Mouse (Mus musculus) heart, embryonic 13.5 days (tissue): ENCODE data around the gene Mfsd7a. TPM values are rescaled to one million over a fixed set of nuclear protein-coding genes. Genes with fewer than 3 reads are reported as not detected.

Experiments used
- ATAC-seq: fragments of 200-750 bp; cut with Nextera tagmentation; 2 replicates; pipeline ENCODE4 v1.8.0; 2017; ENCODE audit warnings: moderate TSS enrichment; ENCODE audit not compliant: insufficient number of reproducible peaks, low FRiP score, low TSS enrichment; ENCODE audit errors: extremely low read depth
- H3K27ac ChIP-seq: fragments of 300-500 bp; sonication (generic); replicated peaks from 2 replicates; pipeline ENCODE4 v1.5.1; 2015; ENCODE audit warnings: moderate library complexity, mild to moderate bottlenecking, inconsistent platforms
- H3K27me3 ChIP-seq: fragments of 300-500 bp; sonication (generic); replicated peaks from 2 replicates; pipeline ENCODE4 v1.6.1; 2015; ENCODE audit warnings: mild to moderate bottlenecking, inconsistent platforms
- H3K36me3 ChIP-seq: fragments of 300-500 bp; sonication (generic); 2 replicates; pipeline ENCODE4 v1.6.1; 2015; ENCODE audit warnings: mild to moderate bottlenecking, inconsistent platforms
- H3K4me1 ChIP-seq: fragments of 300-500 bp; sonication (generic); 2 replicates; pipeline ENCODE4 v1.6.1; 2015; ENCODE audit warnings: inconsistent platforms
- H3K4me2 ChIP-seq: fragments of 300-500 bp; sonication (generic); 2 replicates; pipeline ENCODE4 v1.6.1; 2015; ENCODE audit warnings: inconsistent platforms, mild to moderate bottlenecking, moderate library complexity
- H3K4me3 ChIP-seq: fragments of 300-500 bp; sonication (generic); 2 replicates; pipeline ENCODE4 v1.5.1; 2015; ENCODE audit warnings: moderate library complexity, mild to moderate bottlenecking, inconsistent platforms
- H3K9ac ChIP-seq: fragments of 300-500 bp; sonication (generic); 2 replicates; pipeline ENCODE4 v1.6.1; 2015; ENCODE audit warnings: inconsistent platforms, mild to moderate bottlenecking, moderate library complexity
- H3K9me3 ChIP-seq: fragments of 300-500 bp; sonication (generic); 2 replicates; pipeline ENCODE4 v1.6.1; 2016; ENCODE audit warnings: inconsistent platforms
- WGBS: fragments of 180-500 bp; shearing (Covaris S2); methylation state at CpG from one replicate; pipeline ENCODE4 v1.1.7; 2015; ENCODE audit warnings: mixed read lengths; 5-methylcytosine and 5-hydroxymethylcytosine counted together
- polyA plus RNA-seq: library from polyadenylated mRNA; unstranded; fragments of >200 nt; fragmentation: Nextera tagmentation; extraction: Ambion mirVana; gene quantifications from 2 replicates; pipeline ENCODE4 v1.2.1, GENCODE M21; 2015

The Mfsd7a gene
- polyA plus RNA-seq, 1 experiment from 2014 or later = 0.40 TPM

DNA sequence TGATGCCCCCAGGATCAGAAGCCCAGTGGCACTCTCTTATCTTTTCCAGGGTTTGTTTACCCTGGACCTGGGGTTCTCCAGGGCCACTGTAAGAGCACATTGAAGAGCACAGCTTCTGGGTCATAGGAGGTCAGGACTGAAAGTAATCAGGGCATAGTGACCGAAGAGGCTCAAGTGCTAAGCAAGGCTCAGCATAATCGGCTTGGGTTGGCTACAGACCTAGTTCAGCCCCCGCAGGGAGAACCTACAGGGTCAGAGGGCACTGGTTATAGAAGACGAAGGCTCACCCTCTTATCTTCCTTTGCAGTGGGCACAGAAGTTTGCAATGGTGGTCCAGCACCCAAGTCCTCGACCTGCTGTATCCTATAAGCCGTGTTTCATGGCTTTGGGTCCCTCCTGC, 17.5 kb downstream of the Mfsd7a start:
- H3K9ac ChIP-seq = no peak overlapping the region
- no peak overlapping the region for H3K4me3 ChIP-seq
- no peak for ATAC-seq
- WGBS = 84% methylated on average over 6 of the region's 6 CpGs
- no peaks in the 10 kb centered on the region for H3K9me3 ChIP-seq
- H3K4me1 ChIP-seq = peaks cover 16% of the 10 kb centered on the region
- no peak overlapping the region for H3K27ac ChIP-seq
- peaks cover 39% of the 10 kb centered on the region for H3K36me3 ChIP-seq
- H3K27me3 ChIP-seq = peaks cover 1% of the 10 kb centered on the region; the same call in 1 of the 2 replicates
- H3K4me2 ChIP-seq = no peak overlapping the region

DNA sequence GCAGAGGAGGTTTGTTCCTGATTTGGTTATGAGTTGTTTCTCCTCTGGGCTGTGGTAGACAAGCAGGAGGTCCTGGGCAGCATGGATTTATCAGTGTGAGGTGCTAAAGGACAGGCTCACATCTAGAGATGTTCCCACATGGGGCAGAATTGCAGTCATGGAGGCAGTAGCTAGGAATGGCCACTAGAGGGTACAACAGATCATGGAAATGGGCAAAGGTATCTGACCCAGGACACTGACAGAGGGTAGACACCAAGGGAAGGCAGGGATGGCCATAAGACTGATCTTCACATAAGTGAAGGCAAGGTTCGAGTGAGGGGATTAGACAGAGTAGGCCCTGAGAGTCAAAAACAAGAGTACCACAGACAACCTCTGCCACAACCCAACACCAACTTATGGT, 21.5 kb downstream of the Mfsd7a start:
- Histone ChIP-seq H3K27ac (no peak overlapping the region), H3K9ac (no peak overlapping the region), H3K4me1 (no peaks in the 10 kb centered on the region), H3K4me3 (no peak overlapping the region), H3K27me3 (no peaks in the 10 kb centered on the region; the same call in 1 of the 2 replicates), H3K36me3 (peaks cover 29% of the 10 kb centered on the region), H3K4me2 (no peak overlapping the region), H3K9me3 (no peaks in the 10 kb centered on the region)
- ATAC-seq = no peak
- WGBS = 58% methylated on average over 1 of the region's 1 CpGs

DNA sequence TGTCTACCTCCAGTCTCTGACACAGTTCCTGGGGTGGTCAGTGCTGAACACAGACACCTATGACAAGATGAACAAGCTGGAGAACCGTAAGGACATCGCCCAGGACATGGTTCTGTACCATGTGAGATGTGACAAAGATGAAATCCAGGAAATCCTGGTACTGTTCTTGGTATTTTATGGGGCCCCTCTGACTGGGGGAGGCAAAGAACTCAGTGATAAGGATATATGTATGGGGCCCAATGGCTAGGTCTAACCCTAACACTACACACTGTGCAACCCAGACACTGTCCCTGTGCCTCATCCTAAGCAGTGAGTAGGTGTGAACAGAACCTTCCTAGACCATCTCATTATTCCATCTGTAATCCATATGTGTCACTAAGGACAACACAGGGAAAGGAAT, 25.3 kb downstream of the Mfsd7a start:
- no peak overlapping the region for H3K9ac ChIP-seq
- 68% methylated on average over 2 of the region's 2 CpGs for WGBS
- H3K4me2 ChIP-seq = no peak overlapping the region
- H3K9me3 ChIP-seq = no peaks in the 10 kb centered on the region
- H3K27ac ChIP-seq = no peak overlapping the region
- H3K4me3 ChIP-seq = no peak overlapping the region
- H3K36me3 ChIP-seq = no peaks in the 10 kb centered on the region
- H3K27me3 ChIP-seq = no peaks in the 10 kb centered on the region; the same call in 1 of the 2 replicates
- ATAC-seq = no peak
- H3K4me1 ChIP-seq = no peaks in the 10 kb centered on the region

GRCm38 (mm10) chr5:108422741-108423140, 25.9 kb downstream of the Mfsd7a start:
- Histone ChIP-seq H3K27ac (no peak overlapping the region), H3K9ac (no peak overlapping the region), H3K27me3 (no peaks in the 10 kb centered on the region; the same call in 1 of the 2 replicates), H3K4me2 (no peak overlapping the region), H3K36me3 (no peaks in the 10 kb centered on the region), H3K4me1 (no peaks in the 10 kb centered on the region), H3K4me3 (no peak overlapping the region), H3K9me3 (no peaks in the 10 kb centered on the region)
- no peak for ATAC-seq
- 85% methylated on average over 3 of the region's 3 CpGs for WGBS

DNA sequence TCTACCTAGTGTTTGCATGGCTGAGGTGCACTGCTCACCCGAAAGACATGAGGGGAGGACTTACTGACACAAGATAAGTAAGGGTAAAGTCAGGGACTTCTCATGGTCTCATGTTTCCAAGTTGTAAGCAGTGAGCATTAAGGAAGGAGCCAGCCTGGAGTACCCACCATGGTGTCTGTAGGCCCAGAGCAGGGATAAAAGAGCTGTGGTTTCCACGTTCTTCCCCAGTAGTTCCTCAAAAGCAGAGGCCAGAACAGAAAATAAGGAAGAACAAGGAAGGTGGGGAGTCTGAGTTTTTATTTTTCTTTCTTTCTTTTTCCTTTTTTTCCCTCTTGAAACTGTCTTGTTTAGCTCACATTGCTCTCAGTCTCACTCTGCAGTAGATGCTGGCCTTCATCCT, 34.0 kb downstream of the Mfsd7a start:
- H3K27me3 ChIP-seq = no peaks in the 10 kb centered on the region
- H3K9me3 ChIP-seq = no peaks in the 10 kb centered on the region
- no peaks in the 10 kb centered on the region for H3K36me3 ChIP-seq
- no peak overlapping the region for H3K9ac ChIP-seq
- no peak for ATAC-seq
- 55% methylated on average over 2 of the region's 2 CpGs for WGBS
- H3K27ac ChIP-seq = no peak overlapping the region
- no peaks in the 10 kb centered on the region for H3K4me1 ChIP-seq
- H3K4me3 ChIP-seq = no peak overlapping the region
- no peak overlapping the region for H3K4me2 ChIP-seq

DNA sequence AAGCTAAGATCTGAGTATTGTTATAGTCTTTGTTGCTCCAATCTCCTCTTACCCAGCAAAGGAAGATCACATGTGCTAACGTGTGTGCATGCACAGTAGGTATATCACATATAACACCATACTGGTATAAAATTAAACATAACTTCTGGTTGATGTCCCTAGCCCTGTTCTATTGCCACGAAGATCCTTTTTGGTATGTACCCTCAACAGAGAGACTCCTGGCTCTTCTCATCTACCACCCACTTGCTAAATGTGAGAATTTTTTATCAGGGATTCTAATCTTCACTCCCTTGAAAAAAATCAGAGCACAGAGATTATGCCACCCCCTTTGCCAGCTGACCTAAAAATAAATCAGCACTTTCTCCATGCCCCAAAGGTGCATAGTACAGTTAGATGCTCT, 41.7 kb downstream of the Mfsd7a start:
- H3K36me3 ChIP-seq = no peaks in the 10 kb centered on the region
- WGBS = 71% methylated on average over 2 of the region's 2 CpGs
- H3K4me2 ChIP-seq = no peak overlapping the region
- H3K27me3 ChIP-seq = no peaks in the 10 kb centered on the region
- ATAC-seq = no peak
- no peak overlapping the region for H3K4me3 ChIP-seq
- H3K9me3 ChIP-seq = no peaks in the 10 kb centered on the region
- H3K9ac ChIP-seq = no peak overlapping the region
- no peak overlapping the region for H3K27ac ChIP-seq
- H3K4me1 ChIP-seq = no peaks in the 10 kb centered on the region

DNA sequence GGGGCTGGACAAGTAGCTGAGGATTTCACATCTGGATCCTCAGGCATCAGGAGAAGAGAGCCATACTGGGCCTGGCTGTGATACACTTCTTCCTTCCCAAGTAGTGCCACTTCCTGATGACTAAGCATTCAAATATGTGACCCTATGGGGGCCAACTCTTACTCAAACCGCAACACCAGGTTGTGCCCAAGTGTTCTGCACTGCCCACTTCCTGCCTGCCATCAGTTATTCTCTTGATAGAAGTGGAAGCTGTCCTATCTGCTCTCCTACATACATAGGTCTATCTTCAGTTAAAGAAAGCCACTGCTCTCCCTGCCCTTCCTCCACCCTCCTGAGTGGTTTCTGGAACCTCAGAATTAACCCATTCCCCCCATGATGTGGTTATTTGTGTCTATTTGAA, 43.2 kb downstream of the Mfsd7a start:
- WGBS = 54% methylated on average over 1 of the region's 1 CpGs
- Histone ChIP-seq H3K27me3 (no peaks in the 10 kb centered on the region), H3K4me2 (no peak overlapping the region), H3K4me3 (no peak overlapping the region), H3K9ac (no peak overlapping the region), H3K27ac (no peak overlapping the region), H3K4me1 (no peaks in the 10 kb centered on the region), H3K36me3 (no peaks in the 10 kb centered on the region), H3K9me3 (no peaks in the 10 kb centered on the region)
- ATAC-seq = no peak

GRCm38 (mm10) chr5:108403453-108403852, 45.2 kb downstream of the Mfsd7a start:
- Histone ChIP-seq H3K4me2 (no peak overlapping the region), H3K4me1 (no peaks in the 10 kb centered on the region), H3K4me3 (no peak overlapping the region), H3K9me3 (no peaks in the 10 kb centered on the region), H3K27me3 (no peaks in the 10 kb centered on the region), H3K27ac (no peak overlapping the region), H3K9ac (no peak overlapping the region), H3K36me3 (no peaks in the 10 kb centered on the region)
- WGBS = 49% methylated on average over 4 of the region's 4 CpGs
- no peak for ATAC-seq

Other genes with a start within 250 kb of the Mfsd7a start
- 24.3 and 24.9 TPM in 2 replicates for gene Dr1, start 180.0 kb downstream of the Mfsd7a start, polyA plus RNA-seq
- 5.0 and 5.1 TPM in 2 replicates for gene Pigg, start 136.3 kb downstream of the Mfsd7a start, polyA plus RNA-seq
- 0.10 TPM in 1 of 2 replicates, not detected in the other for gene Gm42517, start 81.0 kb downstream of the Mfsd7a start, polyA plus RNA-seq
- gene Pde6b, start 60.5 kb downstream of the Mfsd7a start, polyA plus RNA-seq = 0.20 and 0.23 TPM in 2 replicates
- 723 and 856 TPM in 2 replicates for gene Atp5k, start 14.4 kb downstream of the Mfsd7a start, polyA plus RNA-seq
- gene Pcgf3, start 12.3 kb upstream of the Mfsd7a start, polyA plus RNA-seq = 15.3 and 17.8 TPM in 2 replicates
- gene Cplx1, start 101.1 kb upstream of the Mfsd7a start, polyA plus RNA-seq = 0.74 and 0.82 TPM in 2 replicates
- gene Gak, start 180.9 kb upstream of the Mfsd7a start, polyA plus RNA-seq = 28.9 and 31.5 TPM in 2 replicates
- gene Tmem175, start 180.9 kb upstream of the Mfsd7a start, polyA plus RNA-seq = 17.0 and 17.9 TPM in 2 replicates
- 13.5 and 15.4 TPM in 2 replicates for gene Idua, start 211.4 kb upstream of the Mfsd7a start, polyA plus RNA-seq
- 5.9 and 6.0 TPM in 2 replicates for gene Dgkq, start 220.8 kb upstream of the Mfsd7a start, polyA plus RNA-seq
- gene Slc26a1, start 226.7 kb upstream of the Mfsd7a start, polyA plus RNA-seq = 0.62 and 0.99 TPM in 2 replicates
- gene Fgfrl1, start 243.5 kb upstream of the Mfsd7a start, polyA plus RNA-seq = 13.0 and 19.3 TPM in 2 replicates